In the genomic region with DNA sequence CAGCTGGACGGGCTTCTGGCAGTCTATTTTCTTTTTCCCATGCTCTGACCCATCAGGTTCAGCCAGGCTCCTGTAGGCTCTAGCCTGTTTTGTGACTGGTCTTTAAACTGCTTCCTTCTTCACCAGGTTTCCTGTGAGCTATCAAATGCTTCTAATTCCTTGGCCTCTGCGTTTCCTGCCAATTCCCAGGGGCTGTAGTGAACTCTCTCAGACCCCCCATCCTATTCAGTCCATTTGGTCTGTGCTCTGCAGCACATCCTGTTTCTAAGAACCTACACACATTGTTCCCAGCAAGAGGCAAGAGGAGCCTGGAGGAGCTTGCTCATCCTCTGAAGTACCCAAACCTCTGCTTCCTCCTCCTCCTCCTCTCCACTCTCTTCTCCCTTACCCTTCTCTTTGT, we compare ENCODE assay signal across 8 mouse cellular contexts.
DNase-seq lines count a peak whose midpoint lies in the region; ATAC-seq and TF ChIP-seq lines count a peak whose summit lies in the region.
"Had no signal": no experiment of that assay in that cellular context is flagged by ENCODE, and none has a peak within 500 bp of the region (broad histone marks: within the 10 kb centered on the region; RNA-seq: fewer than 3 reads in every experiment).

No protein-coding gene starts in this region.

- H3K27ac ChIP-seq in lung, postnatal 0 days (ENCODE audit: low read length), result no peak overlapping the region
- H3K27ac ChIP-seq in kidney, embryonic 14.5 days (ENCODE audit: low read depth, low read length), result peak overlapping the region; percentile 78; the same call in 1 of the 2 replicates
- H3K27ac ChIP-seq in stomach, embryonic 16.5 days (ENCODE audit: low read length), result peak overlapping the region; percentile 28
- H3K27ac ChIP-seq in hindbrain, embryonic 14.5 days, result no peak overlapping the region

- 0 out of 2 replicates have a peak, but pooled peaks have one; percentile 17 for ATAC-seq in lung, postnatal 0 days
- ATAC-seq in kidney, embryonic 14.5 days (ENCODE audit: low FRiP score, low TSS enrichment), result peak; percentile 85; the same call in 1 of the 2 replicates
- peak; percentile 47; the same call in 1 of the 2 replicates for ATAC-seq in stomach, embryonic 16.5 days (ENCODE audit: insufficient read depth, low FRiP score)
- no peak for ATAC-seq in hindbrain, embryonic 14.5 days (ENCODE audit: low FRiP score)

- H3K27me3 ChIP-seq in lung, postnatal 0 days (replicated peaks; ENCODE audit: insufficient read depth, low read length), result no peaks in the 10 kb centered on the region
- H3K27me3 ChIP-seq in kidney, embryonic 14.5 days (ENCODE audit: control insufficient read depth, insufficient read depth, low read length), result no peaks in the 10 kb centered on the region
- no peaks in the 10 kb centered on the region for H3K27me3 ChIP-seq in stomach, embryonic 16.5 days (ENCODE audit: control insufficient read depth, insufficient read depth, low read length)
- H3K27me3 ChIP-seq in hindbrain, embryonic 14.5 days (ENCODE audit: control insufficient read depth, insufficient read depth, low read length), result no peaks in the 10 kb centered on the region

- TF ChIP-seq CTCF in lung, postnatal 0 days (IDR thresholded peaks at IDR 0.05), result no peak
- TF ChIP-seq CTCF in lung, adult 2 months (IDR thresholded peaks at IDR 0.05; ENCODE audit: insufficient read depth, low read length), result no peak

- 40% methylated on average over 2 of the region's 2 CpGs for WGBS in lung, postnatal 0 days
- 41% methylated on average over 2 of the region's 2 CpGs for WGBS in lung, adult 2 months
- WGBS in kidney, embryonic 14.5 days, result 25% methylated on average over 2 of the region's 2 CpGs
- 30% methylated on average over 2 of the region's 2 CpGs for WGBS in stomach, embryonic 16.5 days
- 61% methylated on average over 2 of the region's 2 CpGs for WGBS in hindbrain, embryonic 14.5 days

- peak; percentile 27 for DNase-seq in lung, postnatal 0 days (ENCODE audit: low spot score)
- DNase-seq in lung, adult 2 months, result no peak
- DNase-seq in heart, adult 9 months (ENCODE audit: low spot score in 2 of 2), result peak; percentile 67 to 87
- no peak for DNase-seq in urinary bladder, postnatal 14 days (ENCODE audit: low spot score)
- DNase-seq in hindbrain, embryonic 14.5 days (ENCODE audit: low spot score), result no peak
- DNase-seq: thymus, postnatal 36 days had no signal

- TF ChIP-seq EP300 in lung, postnatal 0 days (IDR thresholded peaks at IDR 0.05), result no peak

- no peak overlapping the region for H3K4me3 ChIP-seq in lung, postnatal 0 days (ENCODE audit: low read depth, low read length)
- H3K4me3 ChIP-seq in lung, adult 2 months (replicated peaks; ENCODE audit: extremely low read depth, low read depth, low read length), result no peak overlapping the region
- H3K4me3 ChIP-seq in kidney, embryonic 14.5 days (ENCODE audit: low read length), result no peak overlapping the region
- no peak overlapping the region for H3K4me3 ChIP-seq in stomach, embryonic 16.5 days (replicated peaks; ENCODE audit: low read length)
- H3K4me3 ChIP-seq in hindbrain, embryonic 14.5 days (replicated peaks; ENCODE audit: low read length), result no peak overlapping the region

- no peak overlapping the region for H3K9ac ChIP-seq in lung, postnatal 0 days (replicated peaks; ENCODE audit: low read depth)
- H3K9ac ChIP-seq in kidney, embryonic 14.5 days (ENCODE audit: low read depth, low read length), result no peak overlapping the region
- H3K9ac ChIP-seq in stomach, embryonic 16.5 days (ENCODE audit: low read length), result no peak overlapping the region
- no peak overlapping the region for H3K9ac ChIP-seq in hindbrain, embryonic 14.5 days

- H3K9me3 ChIP-seq in lung, postnatal 0 days (ENCODE audit: low read length), result no peaks in the 10 kb centered on the region
- H3K9me3 ChIP-seq in kidney, embryonic 14.5 days (ENCODE audit: control insufficient read depth, low read length), result no peaks in the 10 kb centered on the region
- H3K9me3 ChIP-seq in stomach, embryonic 16.5 days (replicated peaks; ENCODE audit: control insufficient read depth, low read length), result no peaks in the 10 kb centered on the region
- no peaks in the 10 kb centered on the region for H3K9me3 ChIP-seq in hindbrain, embryonic 14.5 days (ENCODE audit: control insufficient read depth, low read length)

- no peaks in the 10 kb centered on the region for H3K36me3 ChIP-seq in lung, postnatal 0 days (ENCODE audit: insufficient read depth, low read length)
- no peaks in the 10 kb centered on the region for H3K36me3 ChIP-seq in kidney, embryonic 14.5 days (ENCODE audit: control insufficient read depth, insufficient read depth, low read length)
- no peaks in the 10 kb centered on the region for H3K36me3 ChIP-seq in stomach, embryonic 16.5 days (ENCODE audit: control insufficient read depth, insufficient read depth, low read length)
- H3K36me3 ChIP-seq in hindbrain, embryonic 14.5 days (replicated peaks; ENCODE audit: control insufficient read depth, insufficient read depth), result no peaks in the 10 kb centered on the region

- TF ChIP-seq POLR2A in lung, adult 2 months (IDR thresholded peaks at IDR 0.05; ENCODE audit: borderline replicate concordance, extremely low read depth, low read depth, low read length), result no peak

- H3K4me2 ChIP-seq in lung, postnatal 0 days (replicated peaks; ENCODE audit: low read depth, low read length), result no peak overlapping the region
- no peak overlapping the region for H3K4me2 ChIP-seq in kidney, embryonic 14.5 days (replicated peaks; ENCODE audit: low read depth, low read length)
- no peak overlapping the region for H3K4me2 ChIP-seq in stomach, embryonic 16.5 days (ENCODE audit: low read depth, low read length)
- no peak overlapping the region for H3K4me2 ChIP-seq in hindbrain, embryonic 14.5 days (replicated peaks)

- no peaks in the 10 kb centered on the region for H3K4me1 ChIP-seq in lung, postnatal 0 days (ENCODE audit: insufficient read depth, low read depth, low read length)
- H3K4me1 ChIP-seq in lung, adult 2 months (ENCODE audit: control insufficient read depth, insufficient read depth, low read length), result no peaks in the 10 kb centered on the region
- H3K4me1 ChIP-seq in kidney, embryonic 14.5 days (ENCODE audit: control insufficient read depth, insufficient read depth, low read length), result no peaks in the 10 kb centered on the region
- no peaks in the 10 kb centered on the region for H3K4me1 ChIP-seq in stomach, embryonic 16.5 days (ENCODE audit: control insufficient read depth, insufficient read depth, low read length)
- no peaks in the 10 kb centered on the region for H3K4me1 ChIP-seq in hindbrain, embryonic 14.5 days (replicated peaks; ENCODE audit: control insufficient read depth, insufficient read depth, low read length)

Comparison
In these comparisons a context has a peak if more than half of its experiments do, and no peak if none do; other contexts are left out.
1. DNase-seq: peak in lung, postnatal 0 days (single experiment) and heart, adult 9 months (2 of 2); none in lung, adult 2 months (single experiment), urinary bladder, postnatal 14 days (single experiment) and hindbrain, embryonic 14.5 days (single experiment).
2. H3K27ac ChIP-seq: peak in kidney, embryonic 14.5 days (single experiment) and stomach, embryonic 16.5 days (single experiment); none in lung, postnatal 0 days (single experiment) and hindbrain, embryonic 14.5 days (single experiment).